Mouse (Mus musculus) layer of hippocampus, adult 18-20 months (tissue): Measurements from ENCODE around the gene Olfr935. TPM values are rescaled to one million over a fixed set of nuclear protein-coding genes. Genes with fewer than 3 reads are reported as not detected.

Experiments used
- DNase-seq, 2 experiments: peaks; one replicate each; pipeline ENCODE4 v3.0.0; 2022; ENCODE audit warnings: low spot score in 2 of 2
- long read RNA-seq: library from polyadenylated mRNA; stranded (forward); transcript quantifications from one replicate; pipeline ENCODE4 v2.0.0, GENCODE M21; 2021
- microRNA-seq, 2 experiments: library from miRNA; unstranded; fragments of <30 nt; microRNA quantifications; one replicate each; pipeline ENCODE4 v1.2.0; 2021
- total RNA-seq, 2 experiments: library from RNA; stranded (reverse); gene quantifications; 2 replicates each; pipeline ENCODE4 v1.2.3; 2021

The Olfr935 gene
- not detected for total RNA-seq
- long read RNA-seq, result 0 reads

DNA sequence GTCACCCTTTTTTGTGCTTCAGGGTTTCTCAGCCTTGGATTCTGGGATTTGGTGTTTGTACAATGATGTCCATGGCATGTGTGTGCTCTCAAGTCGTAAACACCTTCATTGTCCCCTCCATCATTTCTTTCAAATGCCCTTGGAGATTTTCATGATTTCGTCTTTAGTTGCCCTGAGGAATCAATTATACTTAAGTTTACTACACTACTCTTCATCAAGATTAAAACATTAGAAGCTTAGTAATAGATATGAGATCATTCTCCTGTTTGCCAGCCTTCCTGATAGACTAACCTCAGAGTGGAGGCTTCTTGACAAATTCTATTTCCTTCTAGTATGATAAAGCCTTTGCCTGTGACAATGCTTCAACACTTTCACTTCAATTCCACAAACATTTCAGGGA, at the start of gene Olfr935:
Gene Olfr935 (minus strand): TSS at position 101 of the 400 bp plus-strand sequence.
- no peak for DNase-seq

DNA sequence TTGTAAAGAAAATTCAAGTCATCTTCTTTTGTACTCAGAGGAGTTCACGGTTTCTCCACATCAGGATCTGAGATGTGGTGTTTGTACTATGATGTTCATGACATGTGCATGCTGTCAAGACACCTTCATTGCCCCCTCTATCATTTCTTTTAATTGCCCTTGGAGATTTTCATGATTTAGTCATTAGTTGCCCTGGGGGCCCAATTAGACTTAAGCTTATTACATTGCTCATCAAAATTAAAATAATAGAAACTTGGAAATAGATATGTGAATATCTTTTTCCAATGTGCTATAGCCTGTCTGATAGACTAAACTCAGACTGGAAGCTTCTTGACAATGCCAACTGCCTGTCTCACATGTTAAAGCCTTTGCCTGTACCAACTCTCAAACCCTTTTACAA, 23.8 kb upstream of the Olfr935 start, which contains the start of gene Olfr146:
Gene Olfr146 (minus strand): TSS at position 101 of the 400 bp plus-strand sequence.
- no peak for DNase-seq

- DNase-seq, result no peak
Measured at GRCm38 (mm10) chr9:38988215-38988614, 11.3 kb downstream of the Olfr935 start, which contains the start of gene Olfr934. Gene Olfr934, minus strand, starts transcription at chr9:38988315.

- no peak for DNase-seq
Measured at GRCm38 (mm10) chr9:38972013-38972412, 27.5 kb downstream of the Olfr935 start, which contains the start of gene Olfr933. Gene Olfr933, plus strand, starts transcription at chr9:38972313.

GRCm38 (mm10) chr9:38954124-38954416, 45.4 kb downstream of the Olfr935 start:
- DNase-seq, result peak in 1 of 2 experiments; percentile 7

GRCm38 (mm10) chr9:38953401-38954123, 45.9 kb downstream of the Olfr935 start:
- peak; percentile 14 to 48 for DNase-seq

Small RNA genes within 50 kb of the gene (microRNA-seq; reads per million reads assigned to microRNA genes)
- gene Gm25529, result 0 reads per million in 2 experiments

Other genes with a start within 250 kb of the Olfr935 start
- under 1 TPM; 0.12 to 0.15 TPM for gene Olfr920, start 247.4 kb downstream of the Olfr935 start, total RNA-seq
- gene Olfr921, start 226.6 kb downstream of the Olfr935 start, total RNA-seq, result not detected
- gene Olfr922, start 185.1 kb downstream of the Olfr935 start, total RNA-seq, result not detected
- not detected for gene Olfr923, start 173.1 kb downstream of the Olfr935 start, total RNA-seq
- not detected for gene Olfr924, start 155.2 kb downstream of the Olfr935 start, total RNA-seq
- not detected for gene Olfr26, start 144.6 kb downstream of the Olfr935 start, total RNA-seq
- not detected for gene Olfr926, start 122.6 kb downstream of the Olfr935 start, total RNA-seq
- gene Olfr930, start 69.9 kb downstream of the Olfr935 start, total RNA-seq, result not detected
- not detected for gene Olfr933, start 27.4 kb downstream of the Olfr935 start, total RNA-seq
- gene Olfr934, start 11.4 kb downstream of the Olfr935 start, total RNA-seq, result not detected
- gene Olfr146, start 23.7 kb upstream of the Olfr935 start, total RNA-seq, result not detected
- not detected for gene Olfr937, start 65.3 kb upstream of the Olfr935 start, total RNA-seq
- not detected for gene Olfr938, start 79.2 kb upstream of the Olfr935 start, total RNA-seq
- not detected for gene Olfr27, start 128.4 kb upstream of the Olfr935 start, total RNA-seq
- gene Olfr943, start 166.6 kb upstream of the Olfr935 start, total RNA-seq, result not detected
- gene Olfr944, start 202.2 kb upstream of the Olfr935 start, total RNA-seq, result not detected